Mouse (Mus musculus) intestine, postnatal 0 days (tissue): ENCODE measurements around the gene Eng. TPM values are rescaled to one million over a fixed set of nuclear protein-coding genes. Genes with fewer than 3 reads are reported as not detected.

Source experiments
- ATAC-seq: fragments of 200-750 bp; cut with Nextera tagmentation; 2 replicates; pipeline ENCODE4 v1.8.0; 2017; ENCODE audit warnings: mild to moderate bottlenecking, moderate TSS enrichment, moderate library complexity
- H3K27ac ChIP-seq: fragments of 300-500 bp; sonication (generic); 2 replicates; pipeline ENCODE4 v1.5.1; 2014; ENCODE audit warnings: mild to moderate bottlenecking, low read depth, low read length, moderate library complexity
- H3K27me3 ChIP-seq: fragments of 300-500 bp; sonication (generic); replicated peaks from 2 replicates; pipeline ENCODE4 v1.6.1; 2014; ENCODE audit warnings: low read length, mixed read lengths; ENCODE audit not compliant: control insufficient read depth, insufficient read depth
- H3K36me3 ChIP-seq: fragments of 300-500 bp; sonication (generic); 2 replicates; pipeline ENCODE4 v1.6.1; 2014; ENCODE audit warnings: mild to moderate bottlenecking, moderate library complexity; ENCODE audit not compliant: control insufficient read depth, insufficient read depth
- H3K4me1 ChIP-seq: fragments of 300-500 bp; sonication (generic); replicated peaks from 2 replicates; pipeline ENCODE4 v1.6.1; 2014; ENCODE audit warnings: antibody characterized with exemption, low read length, mixed read lengths; ENCODE audit not compliant: control insufficient read depth, insufficient read depth
- H3K4me2 ChIP-seq: fragments of 300-500 bp; sonication (generic); replicated peaks from 2 replicates; pipeline ENCODE4 v1.6.1; 2014; ENCODE audit warnings: low read depth, mild to moderate bottlenecking, moderate library complexity
- H3K4me3 ChIP-seq: fragments of 300-500 bp; sonication (generic); 2 replicates; pipeline ENCODE4 v1.5.1; 2014; ENCODE audit warnings: low read depth, low read length
- H3K9ac ChIP-seq: fragments of 300-500 bp; sonication (generic); 2 replicates; pipeline ENCODE4 v1.6.1; 2014; ENCODE audit warnings: mild to moderate bottlenecking, low read depth, low read length
- H3K9me3 ChIP-seq: fragments of 300-500 bp; sonication (generic); 2 replicates; pipeline ENCODE4 v1.6.1; 2016; ENCODE audit warnings: mixed run types; ENCODE audit not compliant: control insufficient read depth
- CTCF ChIP-seq: sonication (generic); IDR thresholded peaks from 2 replicates; pipeline ENCODE4 v1.5.1; 2016; ENCODE audit warnings: low read depth, mild to moderate bottlenecking, control low read depth, antibody characterized with exemption, moderate library complexity
- WGBS: fragments of 180-500 bp; shearing (Covaris S2); extraction: QIAGEN DNeasy Blood & Tissue Kit; methylation state at CpG from one replicate; pipeline ENCODE4 v1.1.7; 2014; 5-methylcytosine and 5-hydroxymethylcytosine counted together
- polyA plus RNA-seq: library from polyadenylated mRNA; unstranded; fragments of >200 nt; fragmentation: Nextera tagmentation; extraction: Ambion mirVana; gene quantifications from 2 replicates; pipeline ENCODE4 v1.2.1, GENCODE M21; 2015

Gene Eng
- polyA plus RNA-seq, 1 experiment from 2014 or later = 32.2 TPM

- Histone ChIP-seq H3K4me3 (no peak overlapping the region), H3K27me3 (no peaks in the 10 kb centered on the region), H3K9me3 (no peaks in the 10 kb centered on the region), H3K4me2 (no peak overlapping the region), H3K36me3 (peaks cover 6% of the 10 kb centered on the region; the same call in 1 of the 2 replicates), H3K4me1 (0 out of 2 replicates have a peak, but pooled peaks cover 8% of the 10 kb centered on the region), H3K27ac (no peak overlapping the region), H3K9ac (no peak overlapping the region)
- ATAC-seq = no peak
- WGBS = 84% methylated on average over 9 of the region's 9 CpGs
- TF ChIP-seq CTCF = no peak
Observed at GRCm38 (mm10) chr2:32618051-32618450, 28.3 kb upstream of the Eng start.

GRCm38 (mm10) chr2:32620682-32621516 is 25.5 kb upstream of the Eng start:
- no peaks in the 10 kb centered on the region for H3K27me3 ChIP-seq
- peak overlapping the region; percentile 62; the same call in 1 of the 2 replicates for H3K27ac ChIP-seq
- TF ChIP-seq CTCF = no peak
- peaks cover 14% of the 10 kb centered on the region; the same call in 1 of the 2 replicates for H3K4me1 ChIP-seq
- WGBS = 24% methylated on average over 4 of the region's 4 CpGs
- H3K9me3 ChIP-seq = no peaks in the 10 kb centered on the region
- 0 out of 2 replicates have a peak overlapping the region, but pooled peaks have one; percentile 9 for H3K4me2 ChIP-seq
- no peak overlapping the region for H3K4me3 ChIP-seq
- H3K36me3 ChIP-seq = peaks cover 6% of the 10 kb centered on the region; the same call in 1 of the 2 replicates
- H3K9ac ChIP-seq = no peak overlapping the region
- ATAC-seq = peak; percentile 72

DNA sequence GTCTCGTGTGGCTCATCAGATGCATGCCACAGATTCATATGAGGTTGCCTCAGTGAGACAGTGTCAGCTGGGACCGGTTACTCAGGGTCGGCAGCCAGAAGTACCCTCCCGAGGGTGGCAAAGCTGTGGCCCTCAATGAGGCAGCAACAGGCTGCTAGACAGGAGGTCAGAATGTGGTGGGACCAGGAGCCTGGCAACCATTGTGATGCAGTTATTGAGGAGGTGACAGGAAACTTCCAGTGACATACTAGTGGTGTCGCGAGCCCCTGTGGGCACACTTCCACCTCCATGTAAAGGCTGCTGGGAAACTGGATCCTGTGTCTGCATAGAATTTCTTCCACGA is 24.9 kb upstream of the Eng start, which contains the start of gene Ak1:
Gene Ak1, plus strand, starts transcription at position 242 of the 343 bp plus-strand sequence.
- Histone ChIP-seq H3K4me3 (no peak within 1 kb of the TSS), H3K9ac (no peak within 1 kb of the TSS), H3K36me3 (peaks cover 6% of the 10 kb centered on the region; the same call in 1 of the 2 replicates), H3K9me3 (no peaks in the 10 kb centered on the region), H3K4me2 (0 out of 2 replicates have a peak within 1 kb of the TSS, but pooled peaks have one; percentile 9), H3K27ac (peak within 1 kb of the TSS; percentile 62; the same call in 1 of the 2 replicates), H3K27me3 (no peaks in the 10 kb centered on the region), H3K4me1 (peaks cover 18% of the 10 kb centered on the region; the same call in 1 of the 2 replicates)
- ATAC-seq = no peak
- no peak for TF ChIP-seq CTCF
- 13% methylated on average over 7 of the region's 7 CpGs for WGBS

- ATAC-seq = no peak
- 72% methylated on average over 5 of the region's 5 CpGs for WGBS
- peaks cover 18% of the 10 kb centered on the region; the same call in 1 of the 2 replicates for H3K4me1 ChIP-seq
- no peaks in the 10 kb centered on the region for H3K9me3 ChIP-seq
- no peaks in the 10 kb centered on the region for H3K36me3 ChIP-seq
- no peak overlapping the region for H3K4me2 ChIP-seq
- no peak overlapping the region for H3K9ac ChIP-seq
- H3K27ac ChIP-seq = no peak overlapping the region
- no peaks in the 10 kb centered on the region for H3K27me3 ChIP-seq
- no peak overlapping the region for H3K4me3 ChIP-seq
- TF ChIP-seq CTCF = no peak
Observed at GRCm38 (mm10) chr2:32624111-32624748, 22.2 kb upstream of the Eng start.

DNA sequence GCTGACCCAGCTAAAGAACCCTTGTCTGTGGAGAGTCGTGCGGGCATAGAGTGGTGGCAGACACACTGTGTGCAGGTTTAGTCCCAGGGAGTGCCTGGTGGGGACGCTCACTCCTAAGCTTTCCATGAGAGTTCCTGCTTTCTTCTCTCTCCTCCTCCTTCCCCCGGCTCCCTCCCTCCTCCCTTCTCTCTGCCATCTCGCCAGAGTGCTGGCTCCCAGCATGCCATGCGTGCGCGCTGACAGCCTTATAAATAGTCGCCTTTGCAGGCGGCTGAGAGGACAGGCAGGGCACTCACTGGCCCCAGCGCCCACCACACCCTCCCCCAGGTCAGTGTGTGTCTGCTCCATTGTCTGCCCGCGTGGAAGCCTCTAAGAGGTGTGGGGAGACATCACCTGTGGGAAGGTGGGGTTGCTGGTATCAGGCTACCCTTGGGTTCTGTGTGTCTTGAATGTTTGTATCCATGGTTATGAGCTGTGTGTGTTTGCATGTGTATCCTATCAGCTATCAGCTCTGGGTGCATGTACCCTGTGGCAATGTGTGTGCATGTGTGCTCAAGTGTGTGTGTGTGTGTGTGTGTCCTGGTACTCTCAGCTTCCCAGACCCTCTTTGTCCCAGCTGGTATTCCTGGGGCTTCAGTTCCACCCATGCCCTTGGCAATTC is 21.1 kb upstream of the Eng start:
- peak; percentile 37 for TF ChIP-seq CTCF
- Histone ChIP-seq H3K4me3 (0 out of 2 replicates have a peak overlapping the region, but pooled peaks have one; percentile 9), H3K27me3 (no peaks in the 10 kb centered on the region), H3K4me2 (peak overlapping the region; percentile 55), H3K9ac (no peak overlapping the region), H3K36me3 (no peaks in the 10 kb centered on the region), H3K9me3 (no peaks in the 10 kb centered on the region), H3K27ac (peak overlapping the region; percentile 54; the same call in 1 of the 2 replicates), H3K4me1 (peaks cover 17% of the 10 kb centered on the region; the same call in 1 of the 2 replicates)
- WGBS = 10% methylated on average over 13 of the region's 13 CpGs
- ATAC-seq = no peak
